Mouse (Mus musculus) ES-E14 (cell line): ENCODE measurements around the gene Lrrc56. TPM values are rescaled to one million over a fixed set of nuclear protein-coding genes. Genes with fewer than 3 reads are reported as not detected.

ENCODE experiments used
- DNase-seq: peaks from one replicate; pipeline ENCODE4 v3.0.0-alpha.2; 2013; ENCODE audit warnings: low read depth, low spot score
- H3K27ac ChIP-seq: 2 replicates; pipeline ENCODE4 v1.5.1; 2012; ENCODE audit warnings: low read depth, mild to moderate bottlenecking, low read length, moderate library complexity, mixed read lengths; ENCODE audit not compliant: poor library complexity, insufficient read depth, severe bottlenecking
- H3K36me3 ChIP-seq: 2 replicates; pipeline ENCODE4 v1.6.1; 2012; ENCODE audit warnings: mild to moderate bottlenecking, low read length, moderate library complexity, mixed read lengths; ENCODE audit not compliant: control insufficient read depth, poor library complexity, insufficient read depth, severe bottlenecking
- H3K4me1 ChIP-seq, 2 experiments: fragments of 150-350 bp in 1 of 2; sonication (generic) in 1 of 2; 2 replicates each; pipeline ENCODE4 v1.6.1; 2012; ENCODE audit warnings: low read length in 2 of 2, mild to moderate bottlenecking in 1 of 2, mixed read lengths in 1 of 2; ENCODE audit not compliant: control insufficient read depth in 2 of 2, insufficient read depth in 2 of 2, poor library complexity in 1 of 2
- H3K4me3 ChIP-seq, 2 experiments: fragments of 150-350 bp in 1 of 2; sonication (generic) in 1 of 2; 2 replicates each; pipeline ENCODE4 v1.5.1; 2012; ENCODE audit warnings: low read length in 2 of 2, low read depth in 1 of 2, mild to moderate bottlenecking in 1 of 2, mixed read lengths in 1 of 2; ENCODE audit not compliant: insufficient read depth in 1 of 2, poor library complexity in 1 of 2, severe bottlenecking in 1 of 2
- H3K9ac ChIP-seq: 2 replicates; pipeline ENCODE4 v1.6.1; 2012; ENCODE audit warnings: low read depth, mild to moderate bottlenecking, low read length, mixed read lengths; ENCODE audit not compliant: poor library complexity, insufficient read depth, severe bottlenecking
- H3K9me3 ChIP-seq: fragments of 150-350 bp; sonication (generic); 2 replicates; pipeline ENCODE4 v1.6.1; 2012; ENCODE audit warnings: low read depth, mild to moderate bottlenecking, low read length; ENCODE audit not compliant: control insufficient read depth, insufficient read depth
- CHD2 ChIP-seq: IDR thresholded peaks from 2 replicates; pipeline ENCODE4 v1.6.1; 2014; ENCODE audit warnings: mild to moderate bottlenecking, low read depth, low read length, inconsistent platforms
- HCFC1 ChIP-seq: IDR thresholded peaks from 2 replicates; pipeline ENCODE4 v1.6.1; 2012; ENCODE audit warnings: low read length, inconsistent platforms, borderline replicate concordance; ENCODE audit not compliant: insufficient read depth
- MAFK ChIP-seq: IDR thresholded peaks from 2 replicates; pipeline ENCODE4 v1.6.1; 2014; ENCODE audit warnings: mild to moderate bottlenecking, low read depth, low read length, inconsistent platforms; ENCODE audit not compliant: insufficient read depth
- ZC3H11A ChIP-seq: IDR thresholded peaks from 2 replicates; pipeline ENCODE4 v1.6.1; 2012; ENCODE audit warnings: low read depth, mild to moderate bottlenecking, inconsistent platforms, low read length, borderline replicate concordance
- ZNF384 ChIP-seq: IDR thresholded peaks from 2 replicates; pipeline ENCODE4 v1.6.1; 2012; ENCODE audit warnings: low read depth, low read length, inconsistent platforms
- in situ Hi-C, 2 experiments: fragments of 600-800 bp; cut with MboI; formaldehyde crosslinking; loops; one replicate each; pipeline ENCODE4 v1.15.1; 2025; ENCODE audit warnings: low sequenced_read_pairs in 2 of 2, inconsistent platforms in 1 of 2; ENCODE audit not compliant: unreplicated experiment in 2 of 2
- total RNA-seq: library from RNA; depleted of rRNA; stranded (reverse); fragments of 300-350 nt; gene quantifications from 2 replicates; pipeline ENCODE4 v1.2.3, GENCODE M21; 2012

Lrrc56 gene
- total RNA-seq, 1 experiment: 3.3 TPM

DNA sequence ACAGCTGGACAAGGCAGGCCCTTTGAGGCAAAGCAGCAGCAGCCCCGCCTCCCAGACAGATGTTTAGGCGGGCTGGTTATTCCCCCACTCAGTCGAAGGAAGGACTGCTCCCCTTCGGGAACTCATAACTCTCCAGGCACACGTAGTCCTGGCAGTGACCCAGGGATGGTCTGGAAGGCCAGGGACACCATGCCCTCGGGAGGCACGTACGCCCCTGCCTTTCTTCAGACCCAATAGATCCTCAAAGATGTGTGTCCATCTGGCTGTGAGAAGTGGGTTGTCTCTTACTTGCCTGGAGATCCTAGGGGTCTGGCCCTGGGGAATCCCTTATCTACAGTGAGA lies 28.1 kb downstream of the Lrrc56 start:
- peak overlapping the region; percentile 36; the same call in 1 of the 2 replicates for H3K9ac ChIP-seq
- no peak for DNase-seq
- in situ Hi-C loops: no loop called here
- H3K9me3 ChIP-seq: no peaks in the 10 kb centered on the region
- no peak overlapping the region for H3K27ac ChIP-seq
- H3K36me3 ChIP-seq: peaks cover 16% of the 10 kb centered on the region
- H3K4me3 ChIP-seq: peak overlapping the region; percentile 34 to 59; a peak in 3 of 4 replicates
- no peak for TF ChIP-seq ZNF384
- no peak for TF ChIP-seq CHD2
- TF ChIP-seq ZC3H11A: no peak
- TF ChIP-seq HCFC1: no peak
- no peak for TF ChIP-seq MAFK
- peaks cover 0 to 20% of the 10 kb centered on the region in 2 experiments; a peak in 3 of 4 replicates for H3K4me1 ChIP-seq

DNA sequence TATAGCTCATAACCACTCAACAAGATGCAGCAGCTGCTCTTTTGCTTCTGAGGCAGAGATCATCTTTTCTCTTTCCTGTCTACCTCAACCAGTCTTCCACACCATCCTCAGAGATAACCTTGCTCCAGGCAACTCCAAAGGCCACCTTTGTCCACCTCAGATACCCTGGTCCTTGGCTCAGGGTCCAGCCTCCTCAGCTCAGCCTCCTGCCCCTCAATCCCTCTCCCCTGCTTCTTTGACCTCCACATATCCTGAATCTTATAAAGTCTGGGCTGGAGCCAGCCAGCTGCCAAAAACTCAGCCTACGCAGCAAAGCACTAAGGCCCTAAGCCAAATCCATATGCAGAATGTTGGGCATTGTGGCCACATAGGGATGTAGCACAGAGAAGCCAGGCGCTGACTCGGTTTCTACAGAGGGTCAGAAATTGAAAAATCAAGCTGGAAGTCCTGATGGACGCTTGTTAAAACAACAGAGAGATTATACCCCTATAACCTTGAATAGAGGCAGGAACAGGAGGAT lies 28.8 kb downstream of the Lrrc56 start:
- DNase-seq: no peak
- no peaks in the 10 kb centered on the region for H3K9me3 ChIP-seq
- H3K4me1 ChIP-seq: peaks cover 0 to 15% of the 10 kb centered on the region in 2 experiments; a peak in 3 of 4 replicates
- in situ Hi-C loops: no loop called here
- H3K36me3 ChIP-seq: peaks cover 10% of the 10 kb centered on the region
- TF ChIP-seq HCFC1: no peak
- no peak for TF ChIP-seq MAFK
- no peak for TF ChIP-seq CHD2
- TF ChIP-seq ZNF384: no peak
- TF ChIP-seq ZC3H11A: no peak
- no peak overlapping the region for H3K9ac ChIP-seq
- no peak overlapping the region for H3K4me3 ChIP-seq
- no peak overlapping the region for H3K27ac ChIP-seq

DNA sequence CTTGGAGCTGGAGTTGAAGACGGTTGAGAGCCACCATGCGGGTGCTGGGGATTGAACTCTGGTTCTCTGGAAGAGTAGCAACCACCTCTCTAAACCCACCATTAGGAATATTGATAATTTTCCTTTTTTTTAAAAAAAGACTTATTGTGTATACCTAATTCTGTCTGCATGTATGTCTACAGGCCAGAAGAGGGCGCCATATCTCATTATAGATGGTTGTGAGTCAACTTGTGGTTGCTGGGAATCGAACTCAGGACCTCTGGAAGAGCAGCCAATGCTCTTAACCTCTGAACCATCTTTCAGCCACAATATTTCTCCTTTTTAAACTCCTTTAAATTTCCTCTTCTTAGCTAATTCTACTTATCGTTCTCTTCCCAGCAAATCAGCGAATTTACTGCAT lies 32.6 kb downstream of the Lrrc56 start:
- no peak overlapping the region for H3K27ac ChIP-seq
- H3K9me3 ChIP-seq: no peaks in the 10 kb centered on the region
- H3K36me3 ChIP-seq: peaks cover 7% of the 10 kb centered on the region
- no peak for DNase-seq
- peaks cover 0 to 13% of the 10 kb centered on the region in 2 experiments; a peak in 3 of 4 replicates for H3K4me1 ChIP-seq
- TF ChIP-seq MAFK (no peak), ZC3H11A (no peak), ZNF384 (no peak), HCFC1 (no peak), CHD2 (no peak)
- H3K9ac ChIP-seq: no peak overlapping the region
- H3K4me3 ChIP-seq: no peak overlapping the region
- in situ Hi-C loops: no loop called here

DNA sequence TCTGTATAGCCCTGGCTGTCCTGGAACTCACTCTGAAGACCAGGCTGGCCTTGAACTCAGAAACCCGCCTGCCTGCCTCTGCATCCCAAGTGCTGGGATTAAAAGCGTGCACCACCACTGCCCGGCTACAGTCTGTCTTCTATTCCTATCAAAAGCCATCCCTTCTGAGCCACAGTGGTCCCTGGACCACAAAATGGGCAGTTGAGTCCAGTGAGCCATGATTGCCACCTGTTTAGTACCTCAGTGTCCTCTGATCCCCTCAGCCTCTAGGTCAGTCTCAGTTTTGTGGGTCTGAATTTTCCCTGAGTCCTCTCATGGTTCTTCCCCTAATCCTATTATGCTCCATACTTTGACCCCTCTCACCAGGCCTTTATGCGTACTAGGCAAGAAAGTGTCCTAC lies 33.8 kb downstream of the Lrrc56 start:
- H3K4me3 ChIP-seq: peak overlapping the region in 1 of 2 experiments; percentile 69; a peak in 1 of 4 replicates
- TF ChIP-seq HCFC1 (no peak), ZC3H11A (no peak), ZNF384 (no peak), MAFK (no peak), CHD2 (no peak)
- H3K9ac ChIP-seq: peak overlapping the region; percentile 48; the same call in 1 of the 2 replicates
- no peak overlapping the region for H3K27ac ChIP-seq
- in situ Hi-C loops: no loop called here
- H3K9me3 ChIP-seq: no peaks in the 10 kb centered on the region
- peaks cover 19% of the 10 kb centered on the region for H3K36me3 ChIP-seq
- DNase-seq: no peak
- peaks cover 0 to 6% of the 10 kb centered on the region in 2 experiments; a peak in 2 of 4 replicates for H3K4me1 ChIP-seq
